Mouse (Mus musculus) forebrain, postnatal 0 days (tissue): ENCODE data around the gene Ggcx. TPM values are rescaled to one million over a fixed set of nuclear protein-coding genes. Genes with fewer than 3 reads are reported as not detected.

Source experiments
- ATAC-seq: fragments of 200-750 bp; cut with Nextera tagmentation; 2 replicates; pipeline ENCODE4 v1.8.0; 2017; ENCODE audit warnings: mild to moderate bottlenecking, moderate library complexity
- DNase-seq: peaks from one replicate; pipeline ENCODE4 v3.0.0-alpha.2; 2015
- H3K27ac ChIP-seq: fragments of 300-500 bp; sonication (generic); 2 replicates; pipeline ENCODE4 v1.5.1; 2014; ENCODE audit warnings: low read depth, mild to moderate bottlenecking, antibody characterized with exemption, low read length, moderate library complexity, mixed read lengths
- H3K27me3 ChIP-seq: fragments of 300-500 bp; sonication (generic); 2 replicates; pipeline ENCODE4 v1.6.1; 2014; ENCODE audit warnings: mild to moderate bottlenecking, low read length, mixed read lengths; ENCODE audit not compliant: insufficient read depth
- H3K36me3 ChIP-seq: fragments of 300-500 bp; sonication (generic); 2 replicates; pipeline ENCODE4 v1.6.1; 2014; ENCODE audit warnings: mild to moderate bottlenecking, moderate library complexity; ENCODE audit not compliant: insufficient read depth
- H3K4me1 ChIP-seq: fragments of 300-500 bp; sonication (generic); 2 replicates; pipeline ENCODE4 v1.6.1; 2014; ENCODE audit warnings: antibody characterized with exemption; ENCODE audit not compliant: insufficient read depth
- H3K4me2 ChIP-seq: fragments of 300-500 bp; sonication (generic); 2 replicates; pipeline ENCODE4 v1.6.1; 2014; ENCODE audit warnings: low read depth, mild to moderate bottlenecking, moderate library complexity
- H3K4me3 ChIP-seq: fragments of 300-500 bp; sonication (generic); 2 replicates; pipeline ENCODE4 v1.5.1; 2014; ENCODE audit warnings: low read depth, low read length, mixed read lengths
- H3K9ac ChIP-seq: fragments of 300-500 bp; sonication (generic); 2 replicates; pipeline ENCODE4 v1.6.1; 2014; ENCODE audit warnings: mild to moderate bottlenecking
- H3K9me3 ChIP-seq: fragments of 300-500 bp; sonication (generic); 2 replicates; pipeline ENCODE4 v1.6.1; 2016; ENCODE audit warnings: low read length
- CTCF ChIP-seq: sonication (generic); IDR thresholded peaks from 2 replicates; pipeline ENCODE4 v1.5.1; 2016; ENCODE audit warnings: antibody characterized with exemption, control low read depth, low read depth
- WGBS: fragments of 180-500 bp; shearing (Covaris S2); extraction: QIAGEN DNeasy Blood & Tissue Kit; methylation state at CpG from one replicate; pipeline ENCODE4 v1.1.7; 2014; 5-methylcytosine and 5-hydroxymethylcytosine counted together
- polyA plus RNA-seq: library from polyadenylated mRNA; unstranded; fragments of >200 nt; fragmentation: Nextera tagmentation; extraction: Ambion mirVana; gene quantifications from 2 replicates; pipeline ENCODE4 v1.2.1, GENCODE M21; 2015
- total RNA-seq: library from RNA; depleted of rRNA; stranded (reverse); fragments of >200 nt; gene quantifications from 2 replicates; pipeline ENCODE4 v1.2.3, GENCODE M21; 2014

The Ggcx gene
- total and polyA plus RNA-seq, 2 experiments from 2014 or later = 9.9 to 25.3 TPM

GRCm38 (mm10) chr6:72409567-72409966 lies 4.5 kb upstream of the Ggcx start:
- Histone ChIP-seq H3K9ac (no peak overlapping the region), H3K9me3 (no peaks in the 10 kb centered on the region), H3K27ac (no peak overlapping the region), H3K27me3 (no peaks in the 10 kb centered on the region), H3K36me3 (no peaks in the 10 kb centered on the region), H3K4me2 (no peak overlapping the region), H3K4me3 (no peak overlapping the region), H3K4me1 (0 out of 2 replicates have a peak, but pooled peaks cover 4% of the 10 kb centered on the region)
- ATAC-seq (no peak), DNase-seq (peak; percentile 81)
- TF ChIP-seq CTCF = peak; percentile 74
- WGBS = 11% methylated on average over 3 of the region's 3 CpGs

GRCm38 (mm10) chr6:72410003-72410402 lies 4.1 kb upstream of the Ggcx start:
- no peak for TF ChIP-seq CTCF
- no peak for ATAC-seq

GRCm38 (mm10) chr6:72410518-72410917 lies 3.6 kb upstream of the Ggcx start:
- H3K4me3 ChIP-seq = no peak overlapping the region
- H3K27ac ChIP-seq = no peak overlapping the region
- TF ChIP-seq CTCF = no peak
- H3K9me3 ChIP-seq = no peaks in the 10 kb centered on the region
- no peak for ATAC-seq
- no peak for DNase-seq
- WGBS = 86% methylated on average over 7 of the region's 7 CpGs
- peaks cover 11% of the 10 kb centered on the region; the same call in 1 of the 2 replicates for H3K4me1 ChIP-seq
- H3K4me2 ChIP-seq = no peak overlapping the region
- no peak overlapping the region for H3K9ac ChIP-seq
- no peaks in the 10 kb centered on the region for H3K36me3 ChIP-seq
- H3K27me3 ChIP-seq = no peaks in the 10 kb centered on the region

More at GRCm38 (mm10) chr6:72410003-72410402, 4.1 kb upstream of the Ggcx start:
- H3K4me2 ChIP-seq = no peak overlapping the region
- H3K27ac ChIP-seq = no peak overlapping the region
- no peaks in the 10 kb centered on the region for H3K36me3 ChIP-seq
- DNase-seq = no peak
- no peaks in the 10 kb centered on the region for H3K27me3 ChIP-seq
- H3K4me1 ChIP-seq = peaks cover 6% of the 10 kb centered on the region; the same call in 1 of the 2 replicates
- no peak overlapping the region for H3K9ac ChIP-seq
- H3K4me3 ChIP-seq = no peak overlapping the region
- no peaks in the 10 kb centered on the region for H3K9me3 ChIP-seq
- 29% methylated on average over 1 of the region's 1 CpGs for WGBS

- no peak overlapping the region for H3K9ac ChIP-seq
- no peak for TF ChIP-seq CTCF
These were observed 1.1 kb downstream of the Ggcx start for GRCm38 (mm10) chr6:72415181-72415580.

GRCm38 (mm10) chr6:72415964-72416772 lies 2.1 kb downstream of the Ggcx start:
- peaks cover 11% of the 10 kb centered on the region; the same call in 1 of the 2 replicates for H3K4me1 ChIP-seq
- no peak overlapping the region for H3K9ac ChIP-seq
- H3K9me3 ChIP-seq = no peaks in the 10 kb centered on the region
- no peak for ATAC-seq
- no peak overlapping the region for H3K27ac ChIP-seq
- WGBS = 88% methylated on average over 7 of the region's 7 CpGs
- DNase-seq = no peak
- TF ChIP-seq CTCF = no peak
- H3K4me2 ChIP-seq = no peak overlapping the region
- H3K4me3 ChIP-seq = no peak overlapping the region
- H3K36me3 ChIP-seq = peaks cover 21% of the 10 kb centered on the region
- H3K27me3 ChIP-seq = no peaks in the 10 kb centered on the region

More at GRCm38 (mm10) chr6:72415181-72415580, 1.1 kb downstream of the Ggcx start:
- Histone ChIP-seq H3K27ac (no peak overlapping the region), H3K9me3 (no peaks in the 10 kb centered on the region), H3K36me3 (peaks cover 19% of the 10 kb centered on the region), H3K4me2 (peak overlapping the region; percentile 70), H3K27me3 (no peaks in the 10 kb centered on the region), H3K4me3 (no peak overlapping the region), H3K4me1 (peaks cover 11% of the 10 kb centered on the region; the same call in 1 of the 2 replicates)
- ATAC-seq (no peak), DNase-seq (no peak)
- 92% methylated on average over 5 of the region's 5 CpGs for WGBS

GRCm38 (mm10) chr6:72418279-72418678 lies 4.2 kb downstream of the Ggcx start:
- DNase-seq = no peak
- Histone ChIP-seq H3K9me3 (no peaks in the 10 kb centered on the region), H3K4me3 (no peak overlapping the region), H3K4me2 (no peak overlapping the region), H3K36me3 (peaks cover 35% of the 10 kb centered on the region), H3K27me3 (no peaks in the 10 kb centered on the region), H3K9ac (no peak overlapping the region), H3K27ac (no peak overlapping the region), H3K4me1 (peaks cover 11% of the 10 kb centered on the region; the same call in 1 of the 2 replicates)
- WGBS = 94% methylated on average over 4 of the region's 4 CpGs
- TF ChIP-seq CTCF = no peak
- no peak for ATAC-seq

GRCm38 (mm10) chr6:72419806-72420205 lies 5.7 kb downstream of the Ggcx start:
- Histone ChIP-seq H3K27ac (no peak overlapping the region), H3K9ac (no peak overlapping the region), H3K36me3 (peaks cover 48% of the 10 kb centered on the region), H3K9me3 (no peaks in the 10 kb centered on the region), H3K4me2 (no peak overlapping the region), H3K27me3 (no peaks in the 10 kb centered on the region), H3K4me1 (peaks cover 7% of the 10 kb centered on the region; the same call in 1 of the 2 replicates), H3K4me3 (no peak overlapping the region)
- WGBS = 82% methylated on average over 1 of the region's 1 CpGs
- ATAC-seq (no peak), DNase-seq (no peak)
- TF ChIP-seq CTCF = no peak
